Mouse (Mus musculus): ENCODE results near the gene Josd1. TPM values are rescaled to one million over a fixed set of nuclear protein-coding genes. Genes with fewer than 3 reads are reported as not detected.

Josd1 gene
- 8.6 TPM for polyA plus RNA-seq (2015; fragmentation: Illumina TruSeq; extraction: RNeasy Lipid Tissue Mini Kit (QIAGEN cat#74804); ENCODE audit: insufficient read depth, low read depth, low replicate concordance)

GRCm38 (mm10) chr15:79687646-79688267, at the start of gene Josd1:
Gene Josd1 (minus strand): TSS chr15:79687919.

GRCm38 (mm10) chr15:79690426-79691022, 2.8 kb upstream of the Josd1 start, which contains the start of gene Gtpbp1:
Gene Gtpbp1 (plus strand): TSS chr15:79690845.

GRCm38 (mm10) chr15:79670249-79670971, 17.3 kb downstream of the Josd1 start, which contains the start of gene Tomm22:
Gene Tomm22 (plus strand): TSS chr15:79670861.

GRCm38 (mm10) chr15:79658531-79659375, 29.0 kb downstream of the Josd1 start, which contains the start of the genes Fam227a and Cby1:
Gene Fam227a (minus strand): TSS chr15:79658956.
Gene Cby1 (plus strand): TSS chr15:79659199.

Other genes with a start within 250 kb of the Josd1 start
- 10.2 TPM for gene Csnk1e, start 232.4 kb downstream of the Josd1 start, polyA plus RNA-seq (2015; fragmentation: Illumina TruSeq; extraction: RNeasy Lipid Tissue Mini Kit (QIAGEN cat#74804); ENCODE audit: insufficient read depth, low read depth, low replicate concordance)
- not detected for gene Kcnj4, start 182.7 kb downstream of the Josd1 start, polyA plus RNA-seq (2015; fragmentation: Illumina TruSeq; extraction: RNeasy Lipid Tissue Mini Kit (QIAGEN cat#74804); ENCODE audit: insufficient read depth, low read depth, low replicate concordance)
- 21.8 TPM for gene Kdelr3, start 171.5 kb downstream of the Josd1 start, polyA plus RNA-seq (2015; fragmentation: Illumina TruSeq; extraction: RNeasy Lipid Tissue Mini Kit (QIAGEN cat#74804); ENCODE audit: insufficient read depth, low read depth, low replicate concordance)
- 77.1 TPM for gene Ddx17, start 141.2 kb downstream of the Josd1 start, polyA plus RNA-seq (2015; fragmentation: Illumina TruSeq; extraction: RNeasy Lipid Tissue Mini Kit (QIAGEN cat#74804); ENCODE audit: insufficient read depth, low read depth, low replicate concordance)
- gene Dmc1, start 82.8 kb downstream of the Josd1 start, polyA plus RNA-seq (2015; fragmentation: Illumina TruSeq; extraction: RNeasy Lipid Tissue Mini Kit (QIAGEN cat#74804); ENCODE audit: insufficient read depth, low read depth, low replicate concordance) = not detected
- 1.5 TPM for gene Fam227a, start 29.0 kb downstream of the Josd1 start, polyA plus RNA-seq (2015; fragmentation: Illumina TruSeq; extraction: RNeasy Lipid Tissue Mini Kit (QIAGEN cat#74804); ENCODE audit: insufficient read depth, low read depth, low replicate concordance)
- 3.5 TPM for gene Cby1, start 28.7 kb downstream of the Josd1 start, polyA plus RNA-seq (2015; fragmentation: Illumina TruSeq; extraction: RNeasy Lipid Tissue Mini Kit (QIAGEN cat#74804); ENCODE audit: insufficient read depth, low read depth, low replicate concordance)
- gene Tomm22, start 17.1 kb downstream of the Josd1 start, polyA plus RNA-seq (2015; fragmentation: Illumina TruSeq; extraction: RNeasy Lipid Tissue Mini Kit (QIAGEN cat#74804); ENCODE audit: insufficient read depth, low read depth, low replicate concordance) = 16.1 TPM
- 11.6 TPM for gene Gtpbp1, start 2.9 kb upstream of the Josd1 start, polyA plus RNA-seq (2015; fragmentation: Illumina TruSeq; extraction: RNeasy Lipid Tissue Mini Kit (QIAGEN cat#74804); ENCODE audit: insufficient read depth, low read depth, low replicate concordance)
- gene Sun2, start 54.6 kb upstream of the Josd1 start, polyA plus RNA-seq (2015; fragmentation: Illumina TruSeq; extraction: RNeasy Lipid Tissue Mini Kit (QIAGEN cat#74804); ENCODE audit: insufficient read depth, low read depth, low replicate concordance) = 7.8 TPM
- 5.7 TPM for gene Dnal4, start 89.9 kb upstream of the Josd1 start, polyA plus RNA-seq (2015; fragmentation: Illumina TruSeq; extraction: RNeasy Lipid Tissue Mini Kit (QIAGEN cat#74804); ENCODE audit: insufficient read depth, low read depth, low replicate concordance)
- gene Nptxr, start 116.8 kb upstream of the Josd1 start, polyA plus RNA-seq (2015; fragmentation: Illumina TruSeq; extraction: RNeasy Lipid Tissue Mini Kit (QIAGEN cat#74804); ENCODE audit: insufficient read depth, low read depth, low replicate concordance) = 2.9 TPM
- not detected for gene Npcd, start 146.3 kb upstream of the Josd1 start, polyA plus RNA-seq (2015; fragmentation: Illumina TruSeq; extraction: RNeasy Lipid Tissue Mini Kit (QIAGEN cat#74804); ENCODE audit: insufficient read depth, low read depth, low replicate concordance)
- 11.9 TPM for gene Cbx6, start 146.8 kb upstream of the Josd1 start, polyA plus RNA-seq (2015; fragmentation: Illumina TruSeq; extraction: RNeasy Lipid Tissue Mini Kit (QIAGEN cat#74804); ENCODE audit: insufficient read depth, low read depth, low replicate concordance)
- gene Apobec3, start 203.7 kb upstream of the Josd1 start, polyA plus RNA-seq (2015; fragmentation: Illumina TruSeq; extraction: RNeasy Lipid Tissue Mini Kit (QIAGEN cat#74804); ENCODE audit: insufficient read depth, low read depth, low replicate concordance) = 8.8 TPM